Mouse (Mus musculus) v-Abl transformed pro-B cells (cell line): Measurements from ENCODE around the gene Minpp1.

Experiments
- in situ Hi-C, 2 experiments: fragments of 400-800 bp; cut with MboI; formaldehyde crosslinking; loops; one replicate each; pipeline ENCODE4 v1.15.1; 2025; ENCODE audit not compliant: unreplicated experiment in 2 of 2

Minpp1 gene

GRCm38 (mm10) chr19:32485681-32486105 is at the start of gene Minpp1:
Gene Minpp1 (plus strand): TSS chr19:32485769.
- in situ Hi-C loops: loop anchor here in 1 of 2 experiments (25.0 kb wide), 1 partner anchor 452 kb away; no protein-coding TSS in a partner anchor

- in situ Hi-C loops: loop anchor here in 1 of 2 experiments (5.0 kb wide), 1 partner anchor 467 kb away; no protein-coding TSS in a partner anchor
Observed at GRCm38 (mm10) chr19:32439356-32439755, 46.2 kb upstream of the Minpp1 start.

- in situ Hi-C loops: loop anchor here in 1 of 2 experiments (5.0 kb wide), 1 partner anchor 469 kb away; no protein-coding TSS in a partner anchor
Observed at GRCm38 (mm10) chr19:32441568-32441967, 44.0 kb upstream of the Minpp1 start.

- in situ Hi-C loops: no loop called here
Observed at GRCm38 (mm10) chr19:32448931-32449330, 36.6 kb upstream of the Minpp1 start.

GRCm38 (mm10) chr19:32452231-32452630 is 33.3 kb upstream of the Minpp1 start:
- in situ Hi-C loops: loop anchor here in 1 of 2 experiments (25.0 kb wide), 1 partner anchor 1615 kb away; no protein-coding TSS in a partner anchor

GRCm38 (mm10) chr19:32456744-32457143 is 28.8 kb upstream of the Minpp1 start:
- in situ Hi-C loops: loop anchor here in 1 of 2 experiments (25.0 kb wide), 1 partner anchor 1619 kb away; no protein-coding TSS in a partner anchor

GRCm38 (mm10) chr19:32457631-32458030 is 27.9 kb upstream of the Minpp1 start:
- in situ Hi-C loops: loop anchor here in 1 of 2 experiments (25.0 kb wide), 1 partner anchor 1620 kb away; no protein-coding TSS in a partner anchor

- in situ Hi-C loops: loop anchor here in 1 of 2 experiments (25.0 kb wide), 1 partner anchor 1626 kb away; no protein-coding TSS in a partner anchor
Observed at GRCm38 (mm10) chr19:32463037-32463436, 22.5 kb upstream of the Minpp1 start.

- in situ Hi-C loops: loop anchor here in 1 of 2 experiments (25.0 kb wide), 1 partner anchor 1628 kb away; no protein-coding TSS in a partner anchor
Observed at GRCm38 (mm10) chr19:32465228-32465627, 20.3 kb upstream of the Minpp1 start.

- in situ Hi-C loops: loop anchor here in 1 of 2 experiments (25.0 kb wide), 1 partner anchor 1629 kb away; no protein-coding TSS in a partner anchor
Observed at GRCm38 (mm10) chr19:32466478-32466877, 19.1 kb upstream of the Minpp1 start, which contains the start of gene Rpl9-ps6. Gene Rpl9-ps6 (minus strand): TSS chr19:32466578.

- in situ Hi-C loops: loop anchor here in 1 of 2 experiments (25.0 kb wide), 1 partner anchor 1630 kb away; no protein-coding TSS in a partner anchor
Observed at GRCm38 (mm10) chr19:32467325-32467724, 18.2 kb upstream of the Minpp1 start.

- in situ Hi-C loops: loop anchor here (10.0 to 25.0 kb wide), 2 partner anchors 215 to 1633 kb away; no protein-coding TSS in a partner anchor
Observed at GRCm38 (mm10) chr19:32470059-32470497, 15.5 kb upstream of the Minpp1 start.

GRCm38 (mm10) chr19:32470570-32471263 is 14.9 kb upstream of the Minpp1 start:
- in situ Hi-C loops: loop anchor here (10.0 to 25.0 kb wide), 2 partner anchors 214 to 1633 kb away; no protein-coding TSS in a partner anchor

- in situ Hi-C loops: loop anchor here (10.0 to 25.0 kb wide), 2 partner anchors 209 to 461 kb away; no protein-coding TSS in a partner anchor
Observed at GRCm38 (mm10) chr19:32476016-32476711, 9.4 kb upstream of the Minpp1 start.

- in situ Hi-C loops: loop anchor here (10.0 to 25.0 kb wide), 2 partner anchors 208 to 461 kb away; no protein-coding TSS in a partner anchor
Observed at GRCm38 (mm10) chr19:32476712-32477052, 8.9 kb upstream of the Minpp1 start.

- in situ Hi-C loops: loop anchor here in 1 of 2 experiments (25.0 kb wide), 1 partner anchor 457 kb away; no protein-coding TSS in a partner anchor
Observed at GRCm38 (mm10) chr19:32480255-32480654, 5.3 kb upstream of the Minpp1 start.

GRCm38 (mm10) chr19:32480791-32481442 is 4.7 kb upstream of the Minpp1 start:
- in situ Hi-C loops: loop anchor here in 1 of 2 experiments (25.0 kb wide), 1 partner anchor 456 kb away; no protein-coding TSS in a partner anchor

GRCm38 (mm10) chr19:32481511-32481910 is 4.1 kb upstream of the Minpp1 start:
- in situ Hi-C loops: loop anchor here in 1 of 2 experiments (25.0 kb wide), 1 partner anchor 456 kb away; no protein-coding TSS in a partner anchor

GRCm38 (mm10) chr19:32484941-32485660 is 468 bp upstream of the Minpp1 start:
- in situ Hi-C loops: loop anchor here in 1 of 2 experiments (25.0 kb wide), 1 partner anchor 452 kb away; no protein-coding TSS in a partner anchor
